Mouse (Mus musculus): ENCODE measurements around the gene Xlr3c.
A peak's percentile ranks its signal among the peaks of the same experiment; 100 is the strongest.
"Not testable (repeated sequence)": the region's sequence is repeated elsewhere in the genome, so short reads cannot be mapped to it uniquely, and the experiment has no call there.

Gene Xlr3c

GRCm38 (mm10) chrX:73265270-73265669 is at the start of gene Xlr3c:
Gene Xlr3c, minus strand, starts transcription at chrX:73265390.
- not testable (repeated sequence) for DNase-seq (ENCODE audit: extremely low spot score)

- DNase-seq (ENCODE audit: extremely low spot score): peak; percentile 1
Measured at GRCm38 (mm10) chrX:73312522-73312921, 47.3 kb upstream of the Xlr3c start.

DNA sequence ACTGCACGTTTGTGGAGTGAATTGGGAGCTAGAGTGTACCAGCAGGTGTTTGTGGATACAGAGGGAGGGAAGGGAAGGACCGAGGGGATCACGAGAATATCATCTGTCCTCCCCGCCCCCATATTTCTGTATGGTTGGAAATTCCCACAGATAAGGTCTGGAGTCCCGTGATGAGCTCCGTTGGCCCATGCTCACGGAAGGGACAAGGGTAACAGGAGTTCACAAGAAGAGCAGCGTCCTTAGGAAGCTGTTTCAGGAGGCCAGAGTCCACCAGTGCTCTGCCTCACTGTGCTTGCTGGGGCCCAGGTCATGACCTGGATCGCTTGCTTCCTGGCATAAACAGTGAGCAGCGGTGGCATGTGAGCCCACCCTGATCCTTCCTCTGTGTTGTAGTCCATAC is 30.6 kb upstream of the Xlr3c start:
- DNase-seq (ENCODE audit: extremely low spot score): not testable (repeated sequence)

GRCm38 (mm10) chrX:73292876-73293275 is 27.7 kb upstream of the Xlr3c start, which contains the start of the genes Xlr5a and Xlr5c:
Gene Xlr5a, minus strand, starts transcription at chrX:73292976.
Gene Xlr5c, minus strand, starts transcription at chrX:73292976.
- not testable (repeated sequence) for DNase-seq (ENCODE audit: extremely low spot score)

DNA sequence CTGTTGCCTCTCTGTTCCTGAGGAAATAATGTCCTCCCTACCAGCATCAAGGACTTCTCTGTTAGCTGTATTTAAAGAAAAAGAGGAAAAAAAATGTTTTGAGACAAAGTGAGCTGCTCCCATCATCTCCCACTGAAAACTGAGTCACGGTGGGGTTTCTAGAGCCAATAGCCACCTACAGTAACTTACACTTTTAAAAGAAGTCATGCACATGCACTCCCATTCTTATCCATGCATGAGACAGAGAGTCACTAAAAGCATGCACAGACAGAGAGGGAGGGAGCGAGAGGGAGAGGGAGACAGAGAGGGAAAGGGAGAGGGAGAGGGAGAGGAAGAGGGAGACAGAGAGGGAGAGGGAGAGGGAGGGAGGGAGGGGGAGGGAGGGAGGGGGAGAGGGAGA is 2.8 kb downstream of the Xlr3c start:
- not testable (repeated sequence) for DNase-seq (ENCODE audit: extremely low spot score)

GRCm38 (mm10) chrX:73242821-73243325 is 22.3 kb downstream of the Xlr3c start, which contains the start of gene Xlr4c:
Gene Xlr4c, minus strand, starts transcription at chrX:73243130.
- DNase-seq (ENCODE audit: extremely low spot score): not testable (repeated sequence)

- no peak for DNase-seq (ENCODE audit: extremely low spot score)
Measured at GRCm38 (mm10) chrX:73229288-73229687, 35.9 kb downstream of the Xlr3c start.

DNA sequence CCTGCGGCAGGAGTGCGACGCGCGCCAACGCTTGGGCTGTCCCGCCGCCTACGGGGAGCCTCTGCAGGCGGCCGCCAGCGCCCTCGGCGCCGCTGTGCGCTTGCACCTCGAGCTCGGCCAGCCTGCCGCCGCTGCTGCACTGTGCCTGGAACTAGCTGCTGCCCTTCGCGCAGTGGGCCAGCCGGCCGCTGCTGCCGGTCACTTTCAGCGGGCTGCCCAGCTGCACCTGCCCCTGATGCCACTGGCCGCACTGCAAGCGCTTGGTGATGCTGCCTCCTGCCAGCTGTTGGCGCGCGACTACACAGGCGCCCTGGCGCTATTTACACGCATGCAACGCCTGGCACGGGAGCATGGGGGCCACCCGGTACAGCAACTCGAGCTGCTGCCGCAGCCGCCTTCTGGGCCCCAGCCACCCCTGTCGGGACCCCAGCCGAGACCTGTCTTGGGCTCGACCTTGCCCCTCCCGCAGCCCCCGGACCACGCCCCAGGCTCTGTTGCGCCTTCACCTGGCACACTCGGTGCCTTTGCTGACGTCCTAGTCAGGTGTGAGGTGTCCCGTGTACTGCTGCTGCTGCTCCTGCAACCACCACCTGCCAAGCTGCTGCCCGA is 36.5 kb downstream of the Xlr3c start:
- DNase-seq (ENCODE audit: extremely low spot score): peak; percentile 26

DNA sequence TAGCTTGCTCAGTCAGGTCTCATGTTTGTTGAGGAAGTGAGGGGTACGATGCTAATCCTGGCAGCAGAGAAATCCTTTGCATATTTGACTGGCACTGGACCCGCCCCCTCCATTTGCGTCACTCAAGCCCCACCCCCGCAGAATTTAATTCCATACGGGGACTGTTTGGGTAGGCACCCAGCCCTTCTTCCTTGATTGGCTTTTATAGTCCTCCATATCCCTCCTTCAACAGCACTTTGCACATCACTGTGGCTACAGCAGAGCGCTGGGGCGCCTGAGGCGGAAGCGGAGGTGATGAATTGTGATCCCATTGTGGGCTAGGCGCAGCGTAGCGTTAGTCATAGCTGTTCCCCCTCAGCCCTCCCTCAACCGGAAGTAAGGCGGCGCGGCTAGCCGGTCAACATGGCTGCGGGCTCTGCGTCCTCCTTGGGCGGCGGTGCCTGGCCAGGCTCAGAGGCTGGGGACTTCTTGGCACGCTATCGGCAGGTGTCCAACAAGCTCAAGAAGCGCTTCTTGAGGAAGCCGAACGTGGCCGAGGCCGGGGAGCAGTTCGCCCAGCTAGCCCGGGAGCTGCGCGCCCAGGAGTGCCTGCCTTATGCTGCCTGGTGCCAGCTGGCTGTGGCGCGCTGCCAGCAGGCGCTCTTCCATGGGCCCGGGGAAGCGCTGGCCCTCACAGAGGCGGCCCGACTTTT is 37.1 kb downstream of the Xlr3c start, which contains the start of gene F8a:
Gene F8a, plus strand, starts transcription at position 378 of the 692 bp plus-strand sequence.
- peak; percentile 73 for DNase-seq (ENCODE audit: extremely low spot score)

GRCm38 (mm10) chrX:73225365-73225764 is 39.8 kb downstream of the Xlr3c start:
- no peak for DNase-seq (ENCODE audit: extremely low spot score)

- DNase-seq (ENCODE audit: extremely low spot score): not testable (repeated sequence)
Measured at GRCm38 (mm10) chrX:73213819-73214564, 51.2 kb downstream of the Xlr3c start, which contains the start of gene Xlr4b. Gene Xlr4b, plus strand, starts transcription at chrX:73214333.
